Mouse (Mus musculus) forebrain, embryonic 11.5 days (tissue): ENCODE measurements around the gene Rab40c. TPM values are rescaled to one million over a fixed set of nuclear protein-coding genes. Genes with fewer than 3 reads are reported as not detected.

Experiments
- ATAC-seq: fragments of 200-750 bp; cut with Nextera tagmentation; replicated peaks from 2 replicates; pipeline ENCODE4 v1.8.0; 2017; ENCODE audit warnings: moderate TSS enrichment; ENCODE audit not compliant: low FRiP score
- DNase-seq: peaks from one replicate; pipeline ENCODE4 v3.0.0-alpha.2; 2017; ENCODE audit warnings: low spot score
- H3K27ac ChIP-seq: fragments of 300-500 bp; sonication (generic); 2 replicates; pipeline ENCODE4 v1.5.1; 2014; ENCODE audit warnings: low read depth, low read length
- H3K27me3 ChIP-seq: fragments of 300-500 bp; sonication (generic); 2 replicates; pipeline ENCODE4 v1.6.1; 2014; ENCODE audit warnings: mild to moderate bottlenecking, low read length, mixed read lengths; ENCODE audit not compliant: control insufficient read depth, insufficient read depth
- H3K36me3 ChIP-seq: fragments of 300-500 bp; sonication (generic); 2 replicates; pipeline ENCODE4 v1.6.1; 2014; ENCODE audit warnings: mild to moderate bottlenecking, low read length, moderate library complexity, mixed read lengths; ENCODE audit not compliant: control insufficient read depth, insufficient read depth
- H3K4me1 ChIP-seq: fragments of 300-500 bp; sonication (generic); replicated peaks from 2 replicates; pipeline ENCODE4 v1.6.1; 2014; ENCODE audit warnings: low read length, mixed read lengths; ENCODE audit not compliant: control insufficient read depth, insufficient read depth
- H3K4me2 ChIP-seq: fragments of 300-500 bp; sonication (generic); 2 replicates; pipeline ENCODE4 v1.6.1; 2014; ENCODE audit warnings: low read depth, mild to moderate bottlenecking, low read length, moderate library complexity, mixed read lengths; ENCODE audit not compliant: severe bottlenecking
- H3K4me3 ChIP-seq: fragments of 300-500 bp; sonication (generic); 2 replicates; pipeline ENCODE4 v1.5.1; 2014; ENCODE audit warnings: low read depth, low read length
- H3K9ac ChIP-seq: fragments of 300-500 bp; sonication (generic); 2 replicates; pipeline ENCODE4 v1.6.1; 2014; ENCODE audit warnings: low read length
- H3K9me3 ChIP-seq: fragments of 300-500 bp; sonication (generic); 2 replicates; pipeline ENCODE4 v1.6.1; 2016; ENCODE audit warnings: low read length, mixed read lengths; ENCODE audit not compliant: control insufficient read depth
- WGBS: fragments of 180-500 bp; shearing (Covaris S2); extraction: QIAGEN DNeasy Blood & Tissue Kit; methylation state at CpG from one replicate; pipeline ENCODE4 v1.1.7; 2014; 5-methylcytosine and 5-hydroxymethylcytosine counted together
- polyA plus RNA-seq: library from polyadenylated mRNA; unstranded; fragments of >200 nt; fragmentation: Nextera tagmentation; extraction: Ambion mirVana; gene quantifications from 2 replicates; pipeline ENCODE4 v1.2.1, GENCODE M21; 2014

Gene Rab40c
- polyA plus RNA-seq, 1 experiment from 2014 or later: 20.1 TPM

- Histone ChIP-seq H3K9me3 (no peaks in the 10 kb centered on the region), H3K4me1 (peaks cover 23% of the 10 kb centered on the region), H3K4me3 (no peak overlapping the region), H3K27ac (no peak overlapping the region), H3K4me2 (no peak overlapping the region), H3K36me3 (no peaks in the 10 kb centered on the region), H3K27me3 (no peaks in the 10 kb centered on the region), H3K9ac (no peak overlapping the region)
- ATAC-seq (no peak), DNase-seq (no peak)
- 93% methylated on average over 11 of the region's 11 CpGs for WGBS
Measured at GRCm38 (mm10) chr17:25865288-25865687, 54.2 kb downstream of the Rab40c start.

DNA sequence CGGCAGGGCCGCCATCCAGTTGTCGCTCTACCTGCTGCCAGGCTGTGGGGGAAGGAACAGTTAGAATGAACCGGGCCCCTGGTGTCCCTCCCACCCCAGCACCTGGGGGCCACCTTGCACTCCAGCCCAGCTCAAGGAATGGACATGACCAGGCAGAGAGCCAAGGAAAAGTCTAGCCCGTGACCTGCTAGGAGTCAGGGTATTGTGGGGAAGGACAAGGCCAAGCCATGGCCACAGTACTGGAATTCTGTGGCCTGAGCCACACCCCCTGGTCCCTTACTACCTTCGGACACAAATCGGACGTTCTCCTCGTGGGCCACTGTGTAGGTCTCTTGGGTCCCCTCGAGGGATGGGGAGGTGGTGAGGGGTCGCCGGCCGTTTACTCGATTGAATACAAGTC is 55.2 kb downstream of the Rab40c start:
- Histone ChIP-seq H3K27ac (no peak overlapping the region), H3K27me3 (no peaks in the 10 kb centered on the region), H3K36me3 (no peaks in the 10 kb centered on the region), H3K4me2 (no peak overlapping the region), H3K4me3 (no peak overlapping the region), H3K9me3 (no peaks in the 10 kb centered on the region), H3K4me1 (peaks cover 25% of the 10 kb centered on the region), H3K9ac (no peak overlapping the region)
- 91% methylated on average over 14 of the region's 14 CpGs for WGBS
- DNase-seq (no peak), ATAC-seq (no peak)

DNA sequence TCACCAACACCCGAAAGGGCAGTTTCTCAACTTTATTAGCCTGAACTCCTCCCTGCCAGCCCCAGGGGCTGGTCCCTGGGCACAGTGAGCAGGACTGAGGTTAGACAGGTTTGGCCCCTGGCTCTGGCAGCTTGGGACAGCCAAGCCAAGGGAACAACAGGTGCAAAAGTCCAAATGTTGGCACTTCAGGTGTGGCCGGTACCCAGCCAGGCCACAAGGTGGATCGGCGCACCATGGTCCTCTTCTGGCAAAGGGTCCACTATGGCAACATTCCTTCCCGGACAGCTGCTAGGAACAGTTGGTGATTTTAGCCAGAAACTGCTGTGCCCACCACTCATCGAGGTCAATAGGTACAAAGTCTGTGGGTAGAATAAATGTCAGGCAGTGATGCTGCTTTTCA is 55.8 kb downstream of the Rab40c start:
- Histone ChIP-seq H3K4me1 (peaks cover 23% of the 10 kb centered on the region), H3K9ac (no peak overlapping the region), H3K36me3 (no peaks in the 10 kb centered on the region), H3K4me3 (no peak overlapping the region), H3K9me3 (no peaks in the 10 kb centered on the region), H3K27ac (no peak overlapping the region), H3K27me3 (no peaks in the 10 kb centered on the region), H3K4me2 (no peak overlapping the region)
- 96% methylated on average over 6 of the region's 6 CpGs for WGBS
- DNase-seq (no peak), ATAC-seq (no peak)

GRCm38 (mm10) chr17:25861704-25862612 is 57.6 kb downstream of the Rab40c start:
- 10% methylated on average over 6 of the region's 6 CpGs for WGBS
- no peaks in the 10 kb centered on the region for H3K36me3 ChIP-seq
- peak overlapping the region; percentile 64 for H3K4me3 ChIP-seq
- H3K4me2 ChIP-seq: peak overlapping the region; percentile 92
- H3K27ac ChIP-seq: peak overlapping the region; percentile 76; the same call in 1 of the 2 replicates
- peaks cover 14% of the 10 kb centered on the region for H3K4me1 ChIP-seq
- DNase-seq (no peak), ATAC-seq (peak; percentile 49; the same call in 1 of the 2 replicates)
- H3K27me3 ChIP-seq: no peaks in the 10 kb centered on the region
- peak overlapping the region; percentile 84 for H3K9ac ChIP-seq
- no peaks in the 10 kb centered on the region for H3K9me3 ChIP-seq

DNA sequence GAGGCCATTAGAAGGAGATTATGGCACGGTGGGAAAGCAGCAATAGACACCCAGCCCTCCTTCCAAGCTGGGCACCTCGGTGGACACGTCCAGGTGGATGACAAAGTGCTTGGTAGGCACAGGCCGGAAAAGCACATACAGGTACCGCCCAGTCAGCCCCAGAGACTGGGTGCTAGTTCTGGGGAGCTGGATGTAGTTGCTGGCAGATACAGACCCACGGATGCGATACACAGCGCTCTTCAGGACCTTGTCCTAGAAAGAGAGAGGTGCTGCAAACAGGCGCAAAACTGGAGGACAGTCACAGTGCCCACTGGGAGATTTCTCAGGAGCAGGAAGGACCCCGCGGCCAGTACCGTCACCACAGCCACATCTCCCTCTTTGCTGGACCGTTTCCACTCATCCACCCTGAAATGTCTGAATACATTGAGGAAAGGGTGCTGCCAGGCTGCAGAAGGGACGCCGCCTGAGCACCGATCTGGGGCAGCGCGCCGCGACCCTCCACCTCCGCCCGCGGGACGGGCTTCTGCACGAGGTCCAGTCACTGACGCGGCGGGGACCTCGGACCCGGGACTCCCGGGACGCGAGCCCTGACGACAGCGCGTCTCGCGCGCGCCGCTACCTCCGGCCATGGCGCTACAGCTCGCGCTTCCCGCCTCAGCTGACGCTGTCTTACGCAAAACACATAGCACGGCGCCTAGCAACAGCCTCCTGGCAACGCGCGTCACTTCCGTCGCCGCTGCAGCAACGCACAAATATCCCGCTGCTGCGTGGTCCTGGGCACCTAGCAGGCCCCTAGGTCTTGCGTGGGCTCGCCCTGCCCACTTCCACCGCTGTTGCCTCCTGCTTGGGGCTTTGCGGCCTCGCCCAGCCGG is 58.5 kb downstream of the Rab40c start, which contains the start of gene Wdr90:
Gene Wdr90 (minus strand): TSS at position 670 of the 872 bp plus-strand sequence.
- Histone ChIP-seq H3K27me3 (no peaks in the 10 kb centered on the region), H3K4me1 (peaks cover 14% of the 10 kb centered on the region), H3K4me3 (peak within 1 kb of the TSS; percentile 64), H3K36me3 (no peaks in the 10 kb centered on the region), H3K4me2 (peak within 1 kb of the TSS; percentile 92), H3K9ac (peak within 1 kb of the TSS; percentile 84), H3K9me3 (no peaks in the 10 kb centered on the region), H3K27ac (peak within 1 kb of the TSS; percentile 76)
- peak; percentile 93 for DNase-seq
- peak; percentile 96 for ATAC-seq
- WGBS: 4% methylated on average over 65 of the region's 65 CpGs

GRCm38 (mm10) chr17:25860229-25860628 is 59.3 kb downstream of the Rab40c start:
- no peaks in the 10 kb centered on the region for H3K9me3 ChIP-seq

GRCm38 (mm10) chr17:25844396-25844901 is 75.1 kb downstream of the Rab40c start, which contains the start of gene Rhot2:
Gene Rhot2 (minus strand): TSS chr17:25844851.
- peaks cover 22% of the 10 kb centered on the region for H3K36me3 ChIP-seq
- peak within 1 kb of the TSS; percentile 84 for H3K9ac ChIP-seq
- no peaks in the 10 kb centered on the region for H3K9me3 ChIP-seq
- H3K4me3 ChIP-seq: peak within 1 kb of the TSS; percentile 83
- peak within 1 kb of the TSS; percentile 97 for H3K4me2 ChIP-seq
- ATAC-seq (peak; percentile 96), DNase-seq (peak; percentile 96)
- H3K4me1 ChIP-seq: peaks cover 6% of the 10 kb centered on the region
- peak within 1 kb of the TSS; percentile 25; the same call in 1 of the 2 replicates for H3K27ac ChIP-seq
- WGBS: 3% methylated on average over 21 of the region's 21 CpGs
- H3K27me3 ChIP-seq: no peaks in the 10 kb centered on the region

More at GRCm38 (mm10) chr17:25860229-25860628, 59.3 kb downstream of the Rab40c start:
- Histone ChIP-seq H3K4me3 (peak overlapping the region; percentile 64), H3K4me1 (peaks cover 14% of the 10 kb centered on the region), H3K36me3 (no peaks in the 10 kb centered on the region), H3K27ac (no peak overlapping the region), H3K4me2 (peak overlapping the region; percentile 92), H3K9ac (peak overlapping the region; percentile 84), H3K27me3 (no peaks in the 10 kb centered on the region)
- no peak for DNase-seq
- WGBS: 94% methylated on average over 6 of the region's 6 CpGs
- no peak for ATAC-seq
